ENCODE assay signal across 8 mouse cellular contexts in genomic region chr3:154364604-154365209, GRCm38 (mm10).
DNase-seq lines count a peak whose midpoint lies in the region; ATAC-seq and TF ChIP-seq lines count a peak whose summit lies in the region.

No protein-coding gene starts in this region.

- H3K9me3 ChIP-seq in E14TG2a.4 (ENCODE audit: low read length): peaks cover 6% of the 10 kb centered on the region

- peak; percentile 44; the same call in 1 of the 2 replicates for ATAC-seq in frontal cortex, adult (ENCODE audit: low TSS enrichment)

- H3K36me3 ChIP-seq in E14TG2a.4 (ENCODE audit: insufficient read depth, low read length): no peaks in the 10 kb centered on the region

- peak; percentile 91 for TF ChIP-seq CTCF in E14TG2a.4 (conservative IDR thresholded peaks at IDR 0.05; ENCODE audit: low read length)

- no peak overlapping the region for H3K4me3 ChIP-seq in E14TG2a.4 (replicated peaks; ENCODE audit: low read length)

- no peak for DNase-seq in frontal cortex, postnatal 10 days (ENCODE audit: low spot score in 2 of 2)
- DNase-seq in embryo, embryonic 9.5 days (ENCODE audit: extremely low spot score): peak; percentile 57
- peak; percentile 33 to 57 for DNase-seq in kidney, postnatal 25 days
- peak; percentile 29 for DNase-seq in ovary, postnatal 14 days (ENCODE audit: low spot score)
- no peak for DNase-seq in cerebellum, postnatal 36 days
- DNase-seq in spleen, adult 12 weeks (ENCODE audit: low spot score): no peak

- H3K4me1 ChIP-seq in E14TG2a.4 (replicated peaks; ENCODE audit: low read depth, low read length): no peaks in the 10 kb centered on the region

- no peaks in the 10 kb centered on the region for H3K27me3 ChIP-seq in E14TG2a.4 (ENCODE audit: insufficient read depth, low read length)

Comparison
In these comparisons a context has a peak if more than half of its experiments do, and no peak if none do; other contexts are left out.
1. DNase-seq: peak in embryo, embryonic 9.5 days (single experiment), kidney, postnatal 25 days (2 of 2) and ovary, postnatal 14 days (single experiment); none in frontal cortex, postnatal 10 days (0 of 2), cerebellum, postnatal 36 days (0 of 2) and spleen, adult 12 weeks (single experiment).